Mouse (Mus musculus): ENCODE measurements around the gene Lgals9. TPM values are rescaled to one million over a fixed set of nuclear protein-coding genes. Genes with fewer than 3 reads are reported as not detected.

Gene Lgals9
- 100 to 1,000 TPM; 111 to 114 TPM for total RNA-seq (2023)

GRCm38 (mm10) chr11:78984483-78985177, at the start of gene Lgals9:
TSS of gene Lgals9 (minus strand) at chr11:78984946.

GRCm38 (mm10) chr11:78920411-78920939, 64.3 kb downstream of the Lgals9 start, which contains the start of gene Nos2:
TSS of gene Nos2 (plus strand) at chr11:78920787.

Other genes with a start within 250 kb of the Lgals9 start
- 1 to 10 TPM; 5.6 to 9.8 TPM for gene Ccnq, start 233.2 kb downstream of the Lgals9 start, total RNA-seq (2023)
- gene Lyrm9, start 158.4 kb downstream of the Lgals9 start, total RNA-seq (2023) = 1 to 10 TPM; 3.4 to 4.1 TPM
- not detected for gene Nos2, start 64.2 kb downstream of the Lgals9 start, total RNA-seq (2023)
- 10 to 100 TPM; 26.7 to 28.8 TPM for gene Ksr1, start 161.5 kb upstream of the Lgals9 start, total RNA-seq (2023)